Mouse (Mus musculus) C2C12 (cell line): ENCODE results near the gene Cdc14a. TPM values are rescaled to one million over a fixed set of nuclear protein-coding genes. Genes with fewer than 3 reads are reported as not detected.

Experiments used
- H3K27me3 ChIP-seq: one replicate; pipeline ENCODE4 v1.6.1; 2011; ENCODE audit not compliant: control insufficient read depth, insufficient read depth, insufficient read length
- H3K36me3 ChIP-seq: one replicate; pipeline ENCODE4 v1.6.1; 2011; ENCODE audit not compliant: control insufficient read depth, insufficient read depth
- H3K4me3 ChIP-seq: one replicate; pipeline ENCODE4 v1.5.1; 2011; ENCODE audit warnings: mild to moderate bottlenecking, control low read depth; ENCODE audit not compliant: poor library complexity, insufficient read depth, severe bottlenecking
- H3K79me2 ChIP-seq: one replicate; pipeline ENCODE4 v1.6.1; 2011; ENCODE audit not compliant: control insufficient read depth, insufficient read depth
- H3K79me3 ChIP-seq: one replicate; pipeline ENCODE4 v1.6.1; 2011; ENCODE audit warnings: low read depth, control low read depth
- H3ac ChIP-seq: one replicate; pipeline ENCODE3; 2011; ENCODE audit warnings: low read depth; ENCODE audit not compliant: control insufficient read depth, insufficient read length
- CEBPB ChIP-seq: IDR thresholded peaks from one replicate; pipeline ENCODE4 v1.6.1; 2011; ENCODE audit warnings: low read depth, mild to moderate bottlenecking, control low read depth, moderate library complexity
- CTCF ChIP-seq: IDR thresholded peaks from one replicate; pipeline ENCODE4 v1.5.1; 2011; ENCODE audit not compliant: control insufficient read depth, insufficient read depth, insufficient read length
- FOSL1 ChIP-seq: IDR thresholded peaks from one replicate; pipeline ENCODE4 v1.8.0; 2011; ENCODE audit warnings: mild to moderate bottlenecking, low read length; ENCODE audit not compliant: poor library complexity, insufficient read depth, severe bottlenecking
- MAX ChIP-seq: IDR thresholded peaks from one replicate; pipeline ENCODE4 v1.6.1; 2011; ENCODE audit warnings: mild to moderate bottlenecking, control low read depth
- MYOD1 ChIP-seq: IDR thresholded peaks from one replicate; pipeline ENCODE4 v1.6.1; 2011; ENCODE audit warnings: low read depth; ENCODE audit not compliant: control insufficient read depth, insufficient read length
- MYOG ChIP-seq: IDR thresholded peaks from one replicate; pipeline ENCODE4 v1.6.1; 2011; ENCODE audit not compliant: control insufficient read depth, insufficient read length; ENCODE audit errors: extremely low read depth
- USF1 ChIP-seq: IDR thresholded peaks from one replicate; pipeline ENCODE4 v1.6.1; 2011; ENCODE audit warnings: low read depth, mild to moderate bottlenecking, control low read depth, moderate library complexity
- polyA plus RNA-seq: library from polyadenylated mRNA; unstranded; fragments of >200 nt; fragmentation: generic; extraction: Trizol; gene quantifications from one replicate; pipeline ENCODE4 v1.2.1, GENCODE M21; 2012; ENCODE audit warnings: missing spikeins

The Cdc14a gene
- polyA plus RNA-seq, 1 experiment: 1.1 TPM

DNA sequence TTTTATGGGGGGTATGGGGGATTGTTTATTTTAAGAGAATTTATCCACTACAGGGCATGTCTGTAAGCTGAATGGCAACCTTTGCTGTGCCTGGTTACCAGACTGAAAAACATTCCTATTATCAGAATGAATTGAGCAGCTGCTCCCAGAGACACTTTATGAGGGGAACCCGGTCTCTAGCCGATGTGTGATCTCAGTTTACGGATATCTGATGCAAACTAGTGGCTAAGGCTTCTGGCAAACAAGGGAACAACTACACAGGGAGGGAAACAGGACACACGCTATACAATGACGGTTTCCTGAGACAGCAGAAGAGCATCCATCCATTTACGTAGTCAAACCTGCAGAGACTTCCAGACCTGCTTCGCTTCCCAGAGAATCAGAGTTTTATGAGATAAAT lies 25.9 kb downstream of the Cdc14a start:
- Histone ChIP-seq H3K4me3 (no peak overlapping the region), H3K27me3 (no peaks in the 10 kb centered on the region), H3ac (no peak overlapping the region), H3K36me3 (no peaks in the 10 kb centered on the region), H3K79me3 (no peaks in the 10 kb centered on the region), H3K79me2 (no peaks in the 10 kb centered on the region)
- TF ChIP-seq MAX (no peak), CEBPB (no peak), FOSL1 (no peak), MYOG (no peak), CTCF (no peak)

DNA sequence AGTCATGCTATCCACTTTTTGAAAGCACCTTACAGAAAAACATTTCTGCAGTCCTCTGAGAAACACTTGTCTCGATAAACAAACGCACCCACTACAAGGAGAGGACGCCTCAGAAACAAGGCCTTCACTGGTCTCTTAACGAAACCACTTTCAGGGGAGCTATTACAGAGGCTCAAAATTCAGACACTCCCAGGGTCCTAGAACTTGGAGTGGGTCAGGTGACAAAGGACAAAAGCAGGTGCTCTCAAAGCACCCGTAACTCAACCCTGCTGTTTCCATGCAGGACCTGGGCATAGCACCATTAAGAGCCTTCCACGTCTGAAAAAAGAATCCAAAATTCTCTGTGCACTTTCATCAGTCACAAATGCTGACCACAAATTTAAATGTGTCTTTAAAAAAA lies 26.5 kb downstream of the Cdc14a start:
- no peaks in the 10 kb centered on the region for H3K27me3 ChIP-seq
- no peaks in the 10 kb centered on the region for H3K79me2 ChIP-seq
- no peak overlapping the region for H3K4me3 ChIP-seq
- no peaks in the 10 kb centered on the region for H3K36me3 ChIP-seq
- TF ChIP-seq MYOD1 (no peak), MYOG (no peak), FOSL1 (no peak), MAX (no peak), USF1 (no peak)
- H3ac ChIP-seq: no peak overlapping the region
- no peaks in the 10 kb centered on the region for H3K79me3 ChIP-seq

DNA sequence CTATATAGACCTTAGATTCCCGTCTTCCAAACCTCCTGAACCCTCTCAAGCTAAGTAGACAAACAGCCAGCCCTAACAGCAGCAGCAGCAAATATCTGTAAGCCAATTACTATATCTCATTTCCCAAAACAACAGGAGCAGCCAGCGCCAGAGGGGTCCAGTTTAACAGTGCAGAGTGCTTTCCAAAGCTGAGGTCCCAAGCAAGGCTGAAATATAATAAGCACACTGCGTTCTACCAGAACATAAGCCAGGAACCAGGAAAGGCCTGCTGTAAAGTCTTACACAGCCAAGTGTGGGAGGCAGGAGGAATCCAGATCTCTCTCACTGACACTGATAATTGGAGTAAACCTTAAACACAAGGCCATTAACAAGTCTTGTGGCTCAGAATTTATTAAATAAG lies 27.3 kb downstream of the Cdc14a start:
- Histone ChIP-seq H3ac (no peak overlapping the region), H3K79me3 (no peaks in the 10 kb centered on the region), H3K4me3 (no peak overlapping the region), H3K27me3 (no peaks in the 10 kb centered on the region), H3K36me3 (no peaks in the 10 kb centered on the region), H3K79me2 (no peaks in the 10 kb centered on the region)
- TF ChIP-seq USF1: no peak

DNA sequence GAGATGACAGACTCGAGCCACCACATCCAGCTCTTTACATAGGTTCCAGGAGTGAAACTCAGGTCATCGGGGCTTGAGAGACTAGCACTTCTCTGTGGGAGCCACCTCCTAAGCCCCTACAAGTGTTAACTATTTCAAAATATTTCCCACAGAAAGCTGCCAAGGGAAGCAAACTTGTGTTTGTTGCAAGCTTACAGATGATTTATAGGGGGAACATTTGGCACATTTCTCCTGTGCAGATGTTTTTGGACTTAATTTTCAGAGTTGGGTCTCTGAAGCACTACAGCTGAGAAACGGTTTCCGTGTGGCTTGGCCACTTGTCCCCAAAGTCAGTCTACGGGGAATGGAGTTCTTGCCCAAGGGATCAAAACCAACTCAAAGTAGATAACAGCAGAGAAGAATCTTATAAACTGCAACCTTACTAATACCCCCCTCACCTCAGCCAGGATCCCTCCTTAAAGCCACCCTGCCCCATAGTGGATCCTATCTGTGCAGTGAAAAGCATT lies 28.9 kb downstream of the Cdc14a start:
- no peak for TF ChIP-seq MAX
- no peak for TF ChIP-seq MYOD1
- TF ChIP-seq CEBPB: no peak
- TF ChIP-seq USF1: no peak
- TF ChIP-seq FOSL1: no peak
- no peak for TF ChIP-seq MYOG
- TF ChIP-seq CTCF: no peak
- no peaks in the 10 kb centered on the region for H3K27me3 ChIP-seq
- no peaks in the 10 kb centered on the region for H3K79me3 ChIP-seq
- H3K36me3 ChIP-seq: no peaks in the 10 kb centered on the region
- H3ac ChIP-seq: no peak overlapping the region
- no peaks in the 10 kb centered on the region for H3K79me2 ChIP-seq
- H3K4me3 ChIP-seq: no peak overlapping the region

DNA sequence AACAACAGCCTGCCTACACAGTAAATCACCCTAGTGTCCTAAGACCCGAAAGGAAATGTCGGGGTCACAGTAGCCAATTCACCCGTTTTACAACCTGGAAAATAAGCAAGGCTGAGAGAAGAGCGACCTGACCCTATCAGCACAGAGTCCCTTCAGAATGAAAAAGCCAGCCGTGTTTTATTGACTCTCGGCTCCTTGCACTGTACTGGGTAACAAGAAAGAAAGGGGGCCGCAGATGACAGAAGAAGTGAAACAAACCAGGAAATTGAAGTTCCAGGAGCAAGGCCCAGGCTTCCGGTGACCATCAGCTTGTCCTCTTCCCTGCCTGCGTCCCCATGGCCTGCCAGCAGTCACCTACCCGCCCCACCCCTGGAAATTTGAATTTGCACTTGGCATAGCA lies 32.4 kb downstream of the Cdc14a start:
- Histone ChIP-seq H3K79me2 (no peaks in the 10 kb centered on the region), H3ac (no peak overlapping the region), H3K36me3 (no peaks in the 10 kb centered on the region), H3K27me3 (no peaks in the 10 kb centered on the region), H3K79me3 (no peaks in the 10 kb centered on the region), H3K4me3 (no peak overlapping the region)
- TF ChIP-seq MAX (no peak), CTCF (no peak), MYOG (no peak), FOSL1 (no peak), USF1 (no peak), CEBPB (no peak), MYOD1 (no peak)

DNA sequence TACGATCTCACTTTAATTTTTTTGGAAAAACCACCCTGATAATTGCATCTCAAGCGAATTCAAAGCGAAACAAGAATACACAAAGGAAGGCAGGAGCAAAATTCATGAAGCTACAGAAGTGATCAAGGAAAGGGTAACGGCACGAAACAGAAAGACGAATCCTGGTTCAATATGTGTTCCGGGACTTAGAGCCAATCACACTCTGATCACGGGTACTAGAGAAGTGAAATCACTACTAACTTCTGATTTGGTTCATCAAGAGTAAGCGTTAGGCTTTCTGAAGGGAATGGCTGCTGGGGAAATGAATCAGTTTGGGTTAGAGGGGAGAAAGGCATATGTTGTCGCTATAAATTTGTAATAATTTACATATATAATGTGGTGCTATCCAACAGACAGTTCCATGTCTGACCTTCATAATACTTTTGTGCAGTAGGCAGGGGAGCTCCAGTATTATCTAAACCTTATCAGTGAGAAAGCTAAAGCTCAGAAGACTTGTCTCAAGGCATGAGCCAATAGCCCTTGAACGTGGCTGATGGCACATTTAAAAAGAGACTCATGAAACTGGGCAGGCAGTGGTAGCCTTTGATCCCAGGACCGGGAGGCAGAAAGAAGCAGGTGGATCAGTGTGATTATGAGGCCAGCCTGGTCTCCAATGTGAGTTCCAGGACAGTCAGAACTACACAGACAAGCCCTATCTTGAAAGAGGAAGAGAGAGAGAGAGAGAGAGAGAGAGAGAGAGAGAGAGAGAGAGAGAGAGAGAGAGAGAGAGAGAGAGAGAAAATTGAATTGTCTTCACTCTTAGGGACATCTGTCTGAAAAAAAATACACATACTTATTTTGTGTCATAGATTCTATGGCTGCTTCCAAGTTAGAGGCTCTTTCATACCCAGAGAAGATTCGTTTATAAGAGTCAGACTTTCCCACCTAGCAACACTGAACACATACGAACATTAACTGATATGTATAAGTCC lies 34.0 kb downstream of the Cdc14a start:
- Histone ChIP-seq H3K79me2 (no peaks in the 10 kb centered on the region), H3K27me3 (no peaks in the 10 kb centered on the region), H3ac (no peak overlapping the region), H3K79me3 (no peaks in the 10 kb centered on the region), H3K36me3 (no peaks in the 10 kb centered on the region), H3K4me3 (no peak overlapping the region)
- no peak for TF ChIP-seq CTCF
- TF ChIP-seq MYOD1: no peak
- no peak for TF ChIP-seq CEBPB
- TF ChIP-seq MYOG: no peak
- no peak for TF ChIP-seq MAX
- no peak for TF ChIP-seq FOSL1
- TF ChIP-seq USF1: no peak
